Comparison of ENCODE assay signal across 25 mouse cellular contexts in genomic region chr11:86859864-86860528, GRCm38 (mm10). TPM values are rescaled to one million over a fixed set of nuclear protein-coding genes. Genes with fewer than 3 reads are reported as not detected.
DNase-seq lines count a peak whose midpoint lies in the region; ATAC-seq and TF ChIP-seq lines count a peak whose summit lies in the region.
"Had no signal": no experiment of that assay in that cellular context is flagged by ENCODE, and none has a peak within 500 bp of the region (broad histone marks: within the 10 kb centered on the region; RNA-seq: fewer than 3 reads in every experiment).

No protein-coding gene starts in this region.

- peaks cover 15% of the 10 kb centered on the region for H3K4me1 ChIP-seq in lung, embryonic 15.5 days
- peaks cover 6% of the 10 kb centered on the region; the same call in 1 of the 2 replicates for H3K4me1 ChIP-seq in lung, adult 2 months (ENCODE audit: control insufficient read depth, insufficient read depth, low read length)
- H3K4me1 ChIP-seq in brown adipose tissue, adult 24 weeks (ENCODE audit: control insufficient read depth, insufficient read depth, insufficient read length, low read length): peaks cover 11% of the 10 kb centered on the region
- 0 out of 2 replicates have a peak, but pooled peaks cover 7% of the 10 kb centered on the region for H3K4me1 ChIP-seq in intestine, embryonic 15.5 days (replicated peaks)
- 0 out of 2 replicates have a peak, but pooled peaks cover 4% of the 10 kb centered on the region for H3K4me1 ChIP-seq in stomach, embryonic 15.5 days
- H3K4me1 ChIP-seq: neural tube, embryonic 12.5 days had no signal

- WGBS in lung, embryonic 15.5 days: 12% methylated on average over 8 of the region's 8 CpGs
- 19% methylated on average over 8 of the region's 8 CpGs for WGBS in lung, adult 2 months
- 42% methylated on average over 8 of the region's 8 CpGs for WGBS in intestine, embryonic 15.5 days
- WGBS in stomach, embryonic 15.5 days: 30% methylated on average over 8 of the region's 8 CpGs

- 0 out of 2 replicates have a peak overlapping the region, but pooled peaks have one; percentile 29 for H3K27ac ChIP-seq in lung, embryonic 15.5 days
- H3K27ac ChIP-seq in brown adipose tissue, adult 24 weeks (replicated peaks; ENCODE audit: low read depth, low read length): peak overlapping the region; percentile 56
- no peak overlapping the region for H3K27ac ChIP-seq in intestine, embryonic 15.5 days
- H3K27ac ChIP-seq in stomach, embryonic 15.5 days: peak overlapping the region; percentile 73
- H3K27ac ChIP-seq: forebrain, embryonic 10.5 days; heart, adult 2 months; heart, embryonic 13.5 days; hindbrain, postnatal 0 days; left cerebral cortex, adult 2 months; macrophage; midbrain, embryonic 15.5 days; neural tube, embryonic 12.5 days had no signal

- no peaks in the 10 kb centered on the region for H3K27me3 ChIP-seq in lung, embryonic 15.5 days
- no peaks in the 10 kb centered on the region for H3K27me3 ChIP-seq in intestine, embryonic 15.5 days (replicated peaks)
- H3K27me3 ChIP-seq in stomach, embryonic 15.5 days (replicated peaks): no peaks in the 10 kb centered on the region
- H3K27me3 ChIP-seq: heart, embryonic 13.5 days; midbrain, embryonic 15.5 days; neural tube, embryonic 12.5 days had no signal

- H3K9me3 ChIP-seq in lung, embryonic 15.5 days: no peaks in the 10 kb centered on the region
- no peaks in the 10 kb centered on the region for H3K9me3 ChIP-seq in intestine, embryonic 15.5 days
- no peaks in the 10 kb centered on the region for H3K9me3 ChIP-seq in stomach, embryonic 15.5 days
- H3K9me3 ChIP-seq: forebrain, embryonic 10.5 days; heart, embryonic 13.5 days; midbrain, embryonic 15.5 days; neural tube, embryonic 12.5 days had no signal

- no peak for TF ChIP-seq CTCF in lung, adult 2 months (IDR thresholded peaks at IDR 0.05; ENCODE audit: insufficient read depth, low read length)

- H3K4me3 ChIP-seq in lung, embryonic 15.5 days: no peak overlapping the region
- H3K4me3 ChIP-seq in lung, adult 2 months (replicated peaks; ENCODE audit: extremely low read depth, low read depth, low read length): no peak overlapping the region
- no peak overlapping the region for H3K4me3 ChIP-seq in brown adipose tissue, adult 24 weeks (ENCODE audit: insufficient read depth, low read depth, low read length)
- H3K4me3 ChIP-seq in intestine, embryonic 15.5 days (replicated peaks): no peak overlapping the region
- H3K4me3 ChIP-seq in stomach, embryonic 15.5 days (replicated peaks): no peak overlapping the region
- H3K4me3 ChIP-seq: forebrain, embryonic 10.5 days; heart, adult 2 months; heart, embryonic 13.5 days; left cerebral cortex, adult 2 months; midbrain, embryonic 15.5 days; neural tube, embryonic 12.5 days had no signal

- ATAC-seq in lung, embryonic 15.5 days (ENCODE audit: borderline replicate concordance, extremely low read depth, low FRiP score, low TSS enrichment): no peak
- ATAC-seq in intestine, embryonic 15.5 days: peak; percentile 75
- ATAC-seq in stomach, embryonic 15.5 days (ENCODE audit: insufficient read depth, low FRiP score, low read depth): peak; percentile 78; the same call in 1 of the 2 replicates
- ATAC-seq: forebrain, postnatal 0 days; hindbrain, postnatal 0 days; midbrain, embryonic 15.5 days had no signal

- no peak overlapping the region for H3K9ac ChIP-seq in lung, embryonic 15.5 days
- no peak overlapping the region for H3K9ac ChIP-seq in intestine, embryonic 15.5 days
- H3K9ac ChIP-seq in stomach, embryonic 15.5 days: no peak overlapping the region
- H3K9ac ChIP-seq: forebrain, postnatal 0 days; heart, embryonic 13.5 days; midbrain, embryonic 15.5 days; neural tube, embryonic 12.5 days had no signal

- H3K36me3 ChIP-seq in lung, embryonic 15.5 days: no peaks in the 10 kb centered on the region
- no peaks in the 10 kb centered on the region for H3K36me3 ChIP-seq in intestine, embryonic 15.5 days
- no peaks in the 10 kb centered on the region for H3K36me3 ChIP-seq in stomach, embryonic 15.5 days
- H3K36me3 ChIP-seq: forebrain, embryonic 10.5 days; heart, embryonic 13.5 days; midbrain, embryonic 15.5 days; neural tube, embryonic 12.5 days had no signal

- no peak overlapping the region for H3K4me2 ChIP-seq in lung, embryonic 15.5 days
- H3K4me2 ChIP-seq in intestine, embryonic 15.5 days (replicated peaks): no peak overlapping the region
- no peak overlapping the region for H3K4me2 ChIP-seq in stomach, embryonic 15.5 days
- H3K4me2 ChIP-seq: heart, embryonic 13.5 days; midbrain, embryonic 15.5 days; neural tube, embryonic 12.5 days had no signal

- TF ChIP-seq POLR2A in lung, adult 2 months (IDR thresholded peaks at IDR 0.05; ENCODE audit: borderline replicate concordance, extremely low read depth, low read depth, low read length): no peak

- DNase-seq in lung, adult 2 months: no peak
- no peak for DNase-seq in spleen, postnatal 14 days (ENCODE audit: low spot score in 2 of 2)
- DNase-seq in layer of hippocampus, postnatal 10 days (ENCODE audit: low spot score in 2 of 2): no peak
- DNase-seq: adrenal gland, postnatal 14 days; cerebellum, adult 9-10 months; forebrain, postnatal 0 days; gastrocnemius, postnatal 25 days; heart, adult 2 months; heart, postnatal 14 days; kidney, adult 18-20 months; kidney, postnatal 4 days; layer of hippocampus, adult 9-11 months; right cerebral cortex, adult 18-20 months; right cerebral cortex, postnatal 4 days had no signal

RNA-seq across cellular contexts. Expression of gene Dhx40, which starts 52.5 kb away (rescaled TPM):
- 27.1 and 27.3 TPM in 2 replicates for polyA plus RNA-seq in lung, embryonic 15.5 days (2015; fragmentation: Nextera tagmentation; extraction: Ambion mirVana)
- 3.8 and 4.4 TPM in 2 replicates for polyA plus RNA-seq in lung, adult 2 months (2012; rRNA removed)
- polyA plus RNA-seq in brown adipose tissue, adult 24 weeks (2012; ENCODE audit: insufficient read depth, insufficient read length, missing spikeins): 18.5 and 20.4 TPM in 2 replicates
- polyA plus RNA-seq in intestine, embryonic 15.5 days (2015; fragmentation: Nextera tagmentation; extraction: Ambion mirVana): 15.3 and 16.0 TPM in 2 replicates
- 17.6 and 19.1 TPM in 2 replicates for polyA plus RNA-seq in stomach, embryonic 15.5 days (2015; fragmentation: Nextera tagmentation; extraction: Ambion mirVana)
- total RNA-seq in layer of hippocampus, postnatal 10 days (2021): 10 to 100 TPM; 21.6 to 24.6 TPM
